Mouse (Mus musculus): ENCODE measurements around the gene Decr2. TPM values are rescaled to one million over a fixed set of nuclear protein-coding genes. Genes with fewer than 3 reads are reported as not detected.

The Decr2 gene
- total RNA-seq, 1 experiment from 2014 or later, result 5.5 TPM

DNA sequence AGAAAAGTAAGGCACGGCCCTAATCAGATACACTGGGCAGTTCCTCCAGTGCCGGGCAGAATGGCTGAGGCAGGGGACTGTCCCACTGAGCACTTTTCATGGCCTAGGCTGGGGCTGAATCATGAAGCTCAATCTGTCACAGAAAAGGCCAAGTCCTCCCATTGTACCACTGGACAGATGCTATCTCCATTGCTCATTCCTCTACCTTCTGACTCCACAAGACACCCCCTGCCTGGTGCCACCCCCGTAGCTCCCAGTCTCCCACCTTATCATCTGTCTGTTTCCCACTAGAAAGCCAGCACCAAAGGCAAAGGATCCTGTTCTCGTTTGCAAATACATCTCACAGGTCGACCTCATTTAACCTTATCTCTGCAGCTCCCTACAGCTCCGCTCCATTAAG lies 58.1 kb downstream of the Decr2 start:
- no peak for ATAC-seq (ENCODE audit: extremely low read depth, insufficient number of reproducible peaks, low FRiP score, poor library complexity, severe bottlenecking)

DNA sequence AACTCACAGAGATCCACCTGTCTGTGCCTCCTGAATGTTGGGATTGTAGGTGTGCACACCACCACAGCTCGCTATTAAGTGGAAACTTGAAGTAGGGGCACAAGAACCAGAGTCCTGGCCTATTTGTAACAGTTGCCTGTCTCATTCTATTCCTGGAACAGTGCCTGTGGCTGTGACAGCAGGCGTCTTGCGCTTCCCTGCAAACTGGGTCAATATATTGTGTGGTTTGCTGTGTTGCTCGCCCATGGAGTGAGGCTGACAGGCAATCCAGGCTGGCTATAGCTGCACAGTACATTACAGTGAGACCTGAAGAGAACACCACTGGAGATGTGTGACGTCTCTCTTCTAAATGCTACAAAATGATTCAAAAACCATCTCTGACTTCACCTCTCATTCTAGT lies 58.6 kb downstream of the Decr2 start:
- no peak for ATAC-seq (ENCODE audit: extremely low read depth, insufficient number of reproducible peaks, low FRiP score, poor library complexity, severe bottlenecking)

Other genes starting within 250 kb of the Decr2 start
- 3.4 and 5.6 TPM in 2 replicates for gene Gm20683, start 248.6 kb downstream of the Decr2 start, total RNA-seq (2017)
- gene Rhot2, start 245.5 kb downstream of the Decr2 start, total RNA-seq (2017), result 34.6 and 37.0 TPM in 2 replicates
- gene Wdr90, start 228.8 kb downstream of the Decr2 start, total RNA-seq (2017), result 7.4 and 8.4 TPM in 2 replicates
- 1.2 TPM in 1 of 2 replicates, not detected in the other for gene Mcrip2, start 221.6 kb downstream of the Decr2 start, total RNA-seq (2017)
- 5.8 and 7.1 TPM in 2 replicates for gene Mettl26, start 215.3 kb downstream of the Decr2 start, total RNA-seq (2017)
- 2.0 and 3.0 TPM in 2 replicates for gene Wfikkn1, start 209.5 kb downstream of the Decr2 start, total RNA-seq (2017)
- gene Rab40c, start 170.6 kb downstream of the Decr2 start, total RNA-seq (2017), result 6.5 and 7.8 TPM in 2 replicates
- gene Pigq, start 145.4 kb downstream of the Decr2 start, total RNA-seq (2017), result 23.3 and 28.6 TPM in 2 replicates
- gene Nhlrc4, start 145.4 kb downstream of the Decr2 start, total RNA-seq (2017), result not detected in 2 replicates
- not detected in 2 replicates for gene A930017K11Rik, start 137.8 kb downstream of the Decr2 start, total RNA-seq (2017)
- gene Capn15, start 104.5 kb downstream of the Decr2 start, total RNA-seq (2017), result 9.2 and 10.2 TPM in 2 replicates
- 2.8 and 3.7 TPM in 2 replicates for gene Rab11fip3, start 20.8 kb downstream of the Decr2 start, total RNA-seq (2017)
- 2.7 TPM in 1 of 2 replicates, not detected in the other for gene Nme4, start 5.3 kb upstream of the Decr2 start, total RNA-seq (2017)
- 15.5 and 17.3 TPM in 2 replicates for gene Tmem8, start 23.0 kb upstream of the Decr2 start, total RNA-seq (2017)
- gene Mrpl28, start 33.2 kb upstream of the Decr2 start, total RNA-seq (2017), result 10.7 and 19.7 TPM in 2 replicates
- gene Axin1, start 48.4 kb upstream of the Decr2 start, total RNA-seq (2017), result 152 and 244 TPM in 2 replicates
- not detected in 2 replicates for gene Pdia2, start 108.8 kb upstream of the Decr2 start, total RNA-seq (2017)
- gene Rgs11, start 112.6 kb upstream of the Decr2 start, total RNA-seq (2017), result 1.5 and 3.6 TPM in 2 replicates
- not detected in 2 replicates for gene Arhgdig, start 117.4 kb upstream of the Decr2 start, total RNA-seq (2017)
- gene Fam234a, start 153.9 kb upstream of the Decr2 start, total RNA-seq (2017), result 17.6 and 18.3 TPM in 2 replicates
- 99.0 and 102 TPM in 2 replicates for gene Luc7l, start 162.6 kb upstream of the Decr2 start, total RNA-seq (2017)

Measured in neutrophil, adult 5-6 weeks (primary cell).